Mouse (Mus musculus) layer of hippocampus, adult 2 months (tissue): ENCODE measurements around the gene Usp17la. TPM values are rescaled to one million over a fixed set of nuclear protein-coding genes. Genes with fewer than 3 reads are reported as not detected.
"Not testable (repeated sequence)": the region's sequence is repeated elsewhere in the genome, so short reads cannot be mapped to it uniquely, and the experiment has no call there.

Source experiments
- DNase-seq, 2 experiments: peaks; one replicate each; pipeline ENCODE4 v3.0.0; 2022; ENCODE audit warnings: low spot score in 2 of 2
- H3K27ac ChIP-seq: fragments of 200-600 bp; 2 replicates; pipeline ENCODE4 v1.8.1; 2022
- H3K4me3 ChIP-seq: fragments of 200-600 bp; 2 replicates; pipeline ENCODE4 v1.8.1; 2022; ENCODE audit warnings: mild to moderate bottlenecking
- CTCF ChIP-seq: fragments of 200-600 bp; conservative IDR thresholded peaks from 2 replicates; pipeline ENCODE4 v1.8.1; 2022; ENCODE audit warnings: antibody characterized with exemption, mild to moderate bottlenecking, moderate library complexity
- long read RNA-seq, 2 experiments: library from polyadenylated mRNA; stranded (forward); transcript quantifications; one replicate each; pipeline ENCODE4 v2.0.0; 2021; ENCODE audit warnings: borderline mapping rate in 2 of 2
- total RNA-seq, 2 experiments: library from RNA; stranded (reverse); gene quantifications; 2 replicates each; pipeline ENCODE4 v1.2.3; 2021

Usp17la gene
- total RNA-seq, result not detected
- long read RNA-seq, experiment 1, result 0 reads
- long read RNA-seq, experiment 2, result 0 reads

GRCm38 (mm10) chr7:104856709-104857108, at the start of gene Usp17la:
Gene Usp17la, plus strand, starts transcription at chr7:104857009.
- not testable (repeated sequence) for H3K27ac ChIP-seq, H3K4me3 ChIP-seq, DNase-seq

GRCm38 (mm10) chr7:104810335-104810734, 46.5 kb upstream of the Usp17la start:
- DNase-seq, H3K27ac ChIP-seq: not testable (repeated sequence)

GRCm38 (mm10) chr7:104842503-104842902, 14.3 kb upstream of the Usp17la start, which contains the start of gene Usp17lb:
Gene Usp17lb, minus strand, starts transcription at chr7:104842603.
- DNase-seq, result no peak
- Histone ChIP-seq H3K4me3 (no peak within 1 kb of the TSS), H3K27ac (no peak within 1 kb of the TSS)
- TF ChIP-seq CTCF, result no peak

More at GRCm38 (mm10) chr7:104810335-104810734, 46.5 kb upstream of the Usp17la start:
- H3K4me3 ChIP-seq, result not testable (repeated sequence)

GRCm38 (mm10) chr7:104843731-104844287, 13.0 kb upstream of the Usp17la start:
- no peak overlapping the region for H3K4me3 ChIP-seq
- no peak for TF ChIP-seq CTCF
- DNase-seq, result no peak

GRCm38 (mm10) chr7:104851546-104851945, 5.3 kb upstream of the Usp17la start:
- not testable (repeated sequence) for H3K4me3 ChIP-seq, H3K27ac ChIP-seq, DNase-seq

More at GRCm38 (mm10) chr7:104843731-104844287, 13.0 kb upstream of the Usp17la start:
- no peak overlapping the region for H3K27ac ChIP-seq

GRCm38 (mm10) chr7:104855248-104855750, 1.5 kb upstream of the Usp17la start:
- no peak overlapping the region for H3K4me3 ChIP-seq
- TF ChIP-seq CTCF, result no peak
- DNase-seq, result no peak
- no peak overlapping the region for H3K27ac ChIP-seq

GRCm38 (mm10) chr7:104857683-104858082, 874 bp downstream of the Usp17la start:
- no peak for TF ChIP-seq CTCF
- no peak overlapping the region for H3K4me3 ChIP-seq
- no peak overlapping the region for H3K27ac ChIP-seq
- DNase-seq, result no peak

- no peak for DNase-seq
- TF ChIP-seq CTCF, result no peak
- H3K27ac ChIP-seq, result no peak overlapping the region
- H3K4me3 ChIP-seq, result no peak overlapping the region
These were observed 4.6 kb downstream of the Usp17la start for GRCm38 (mm10) chr7:104861381-104861780.

GRCm38 (mm10) chr7:104877731-104878130, 20.9 kb downstream of the Usp17la start, which contains the start of gene Olfr665:
Gene Olfr665, plus strand, starts transcription at chr7:104878031.
- TF ChIP-seq CTCF, result no peak
- no peak for DNase-seq
- Histone ChIP-seq H3K27ac (no peak within 1 kb of the TSS), H3K4me3 (no peak within 1 kb of the TSS)

- TF ChIP-seq CTCF, result no peak
- H3K4me3 ChIP-seq, result no peak within 1 kb of the TSS
- H3K27ac ChIP-seq, result no peak within 1 kb of the TSS
- no peak for DNase-seq
These were observed 39.0 kb downstream of the Usp17la start, which contains the start of gene Olfr666 for GRCm38 (mm10) chr7:104895852-104896251. Gene Olfr666, minus strand, starts transcription at chr7:104895952.

Other genes starting within 250 kb of the Usp17la start
- not detected for gene Olfr656, start 243.1 kb upstream of the Usp17la start, total RNA-seq
- gene Olfr657, start 232.2 kb upstream of the Usp17la start, total RNA-seq, result not detected
- gene Olfr658, start 209.7 kb upstream of the Usp17la start, total RNA-seq, result not detected
- not detected for gene Olfr659, start 190.3 kb upstream of the Usp17la start, total RNA-seq
- not detected for gene Olfr661, start 170.5 kb upstream of the Usp17la start, total RNA-seq
- gene Usp17le, start 79.5 kb upstream of the Usp17la start, total RNA-seq, result not detected
- gene Usp17lb, start 14.4 kb upstream of the Usp17la start, total RNA-seq, result not detected
- gene Olfr665, start 21.0 kb downstream of the Usp17la start, total RNA-seq, result not detected
- not detected for gene Olfr666, start 38.9 kb downstream of the Usp17la start, total RNA-seq
- not detected for gene Olfr667, start 64.5 kb downstream of the Usp17la start, total RNA-seq
- gene Olfr668, start 71.0 kb downstream of the Usp17la start, total RNA-seq, result not detected
- not detected for gene Olfr669, start 77.2 kb downstream of the Usp17la start, total RNA-seq
- gene Olfr670, start 105.6 kb downstream of the Usp17la start, total RNA-seq, result not detected
- not detected for gene Olfr671, start 122.1 kb downstream of the Usp17la start, total RNA-seq
- gene Olfr672, start 145.0 kb downstream of the Usp17la start, total RNA-seq, result not detected
- gene Olfr675, start 171.5 kb downstream of the Usp17la start, total RNA-seq, result not detected
- gene Olfr676, start 175.7 kb downstream of the Usp17la start, total RNA-seq, result not detected
- gene Olfr677, start 194.4 kb downstream of the Usp17la start, total RNA-seq, result not detected
- gene Olfr678, start 207.5 kb downstream of the Usp17la start, total RNA-seq, result not detected
- gene Olfr679, start 224.2 kb downstream of the Usp17la start, total RNA-seq, result not detected
- gene Olfr680-ps1, start 235.8 kb downstream of the Usp17la start, total RNA-seq, result not detected